Mouse (Mus musculus): Measurements from ENCODE around the gene Gm7168. TPM values are rescaled to one million over a fixed set of nuclear protein-coding genes. Genes with fewer than 3 reads are reported as not detected.

Gm7168 gene
- polyA plus RNA-seq, 1 experiment from 2014 or later, result not detected

Other genes with a start within 250 kb of the Gm7168 start
- gene Afdn, start 187.8 kb upstream of the Gm7168 start, polyA plus RNA-seq (2015; fragmentation: Nextera tagmentation; extraction: Ambion mirVana), result 57.8 and 68.7 TPM in 2 replicates
- 6.0 TPM in 2 replicates for gene Tcte2, start 186.5 kb upstream of the Gm7168 start, polyA plus RNA-seq (2015; fragmentation: Nextera tagmentation; extraction: Ambion mirVana)
- gene Gm7356, start 55.3 kb downstream of the Gm7168 start, polyA plus RNA-seq (2015; fragmentation: Nextera tagmentation; extraction: Ambion mirVana), result not detected in 2 replicates
- gene Gm7358, start 111.2 kb downstream of the Gm7168 start, polyA plus RNA-seq (2015; fragmentation: Nextera tagmentation; extraction: Ambion mirVana), result not detected in 2 replicates

All from embryonic facial prominence, embryonic 13.5 days (tissue).